8 mouse cellular contexts compared by ENCODE assay signal in the genomic region with DNA sequence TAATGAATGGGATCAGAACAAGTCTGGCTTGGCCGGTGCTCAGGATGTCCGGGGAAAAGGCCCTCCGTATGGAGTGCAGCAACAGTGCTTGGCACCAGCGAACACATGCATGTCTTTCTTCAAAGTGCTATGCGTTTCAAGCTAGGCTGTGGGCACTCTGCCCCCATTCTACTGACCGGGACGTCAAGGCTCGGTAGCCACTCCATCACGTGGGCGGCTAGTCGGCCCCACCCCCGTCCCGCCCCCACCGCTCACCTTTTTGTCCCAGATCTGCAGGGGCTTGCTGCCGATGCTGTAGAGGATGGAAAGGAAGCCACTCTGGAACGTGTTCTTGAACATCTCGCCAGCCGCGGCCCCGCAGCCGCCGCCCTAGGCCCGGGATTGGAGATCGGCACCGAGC. TPM values are rescaled to one million over a fixed set of nuclear protein-coding genes. Genes with fewer than 3 reads are reported as not detected.
DNase-seq lines count a peak whose midpoint lies in the region; ATAC-seq and TF ChIP-seq lines count a peak whose summit lies in the region.

No protein-coding gene starts in this region.

- DNase-seq in heart, adult 9 months (ENCODE audit: low spot score in 2 of 2) = no peak
- peak; percentile 23 for DNase-seq in ES-CJ7 (ENCODE audit: low read depth, low spot score)
- DNase-seq in right cerebral cortex, postnatal 25 days = no peak

- H3K9me3 ChIP-seq in heart, embryonic 13.5 days = no peaks in the 10 kb centered on the region
- no peaks in the 10 kb centered on the region for H3K9me3 ChIP-seq in embryonic facial prominence, embryonic 12.5 days
- no peaks in the 10 kb centered on the region for H3K9me3 ChIP-seq in hindbrain, embryonic 16.5 days (ENCODE audit: control insufficient read depth, low read length)
- no peaks in the 10 kb centered on the region for H3K9me3 ChIP-seq in liver, embryonic 12.5 days (replicated peaks)

- no peaks in the 10 kb centered on the region for H3K36me3 ChIP-seq in heart, embryonic 13.5 days
- H3K36me3 ChIP-seq in embryonic facial prominence, embryonic 12.5 days = no peaks in the 10 kb centered on the region
- no peaks in the 10 kb centered on the region for H3K36me3 ChIP-seq in hindbrain, embryonic 16.5 days (ENCODE audit: control insufficient read depth, insufficient read depth, low read length)
- peaks cover 5% of the 10 kb centered on the region for H3K36me3 ChIP-seq in liver, embryonic 12.5 days

- no peaks in the 10 kb centered on the region for H3K27me3 ChIP-seq in heart, embryonic 13.5 days (replicated peaks)
- H3K27me3 ChIP-seq in embryonic facial prominence, embryonic 12.5 days = no peaks in the 10 kb centered on the region
- H3K27me3 ChIP-seq in hindbrain, embryonic 16.5 days (replicated peaks; ENCODE audit: control insufficient read depth, insufficient read depth, low read length) = no peaks in the 10 kb centered on the region
- no peaks in the 10 kb centered on the region for H3K27me3 ChIP-seq in liver, embryonic 12.5 days (replicated peaks)

- peak; percentile 40 for ATAC-seq in heart, embryonic 13.5 days (ENCODE audit: extremely low read depth, insufficient number of reproducible peaks, low FRiP score, low TSS enrichment)
- no peak for ATAC-seq in embryonic facial prominence, embryonic 12.5 days (ENCODE audit: insufficient number of reproducible peaks, insufficient read depth, low FRiP score, low TSS enrichment)
- peak; percentile 35 for ATAC-seq in hindbrain, embryonic 16.5 days
- peak; percentile 32 for ATAC-seq in liver, embryonic 12.5 days

- H3K4me1 ChIP-seq in heart, embryonic 13.5 days = peaks cover 51% of the 10 kb centered on the region
- peaks cover 31% of the 10 kb centered on the region for H3K4me1 ChIP-seq in embryonic facial prominence, embryonic 12.5 days
- H3K4me1 ChIP-seq in hindbrain, embryonic 16.5 days (ENCODE audit: control insufficient read depth, insufficient read depth, low read depth, low read length) = peaks cover 35% of the 10 kb centered on the region
- H3K4me1 ChIP-seq in liver, embryonic 12.5 days = peaks cover 55% of the 10 kb centered on the region
- H3K4me1 ChIP-seq in olfactory bulb, adult 2 months (ENCODE audit: control insufficient read depth, insufficient read depth, low read length) = peaks cover 18% of the 10 kb centered on the region

- no peak for TF ChIP-seq POLR2A in olfactory bulb, adult 2 months (IDR thresholded peaks at IDR 0.05; ENCODE audit: insufficient read depth, low read depth, low read length)

- peak overlapping the region; percentile 98 for H3K9ac ChIP-seq in heart, embryonic 13.5 days
- H3K9ac ChIP-seq in embryonic facial prominence, embryonic 12.5 days = peak overlapping the region; percentile 91
- peak overlapping the region; percentile 96 for H3K9ac ChIP-seq in hindbrain, embryonic 16.5 days (ENCODE audit: low read depth, low read length)
- peak overlapping the region; percentile 92 for H3K9ac ChIP-seq in liver, embryonic 12.5 days

- H3K4me3 ChIP-seq in heart, embryonic 13.5 days = peak overlapping the region; percentile 95
- H3K4me3 ChIP-seq in embryonic facial prominence, embryonic 12.5 days = peak overlapping the region; percentile 87
- H3K4me3 ChIP-seq in hindbrain, embryonic 16.5 days (ENCODE audit: low read length) = peak overlapping the region; percentile 96
- H3K4me3 ChIP-seq in liver, embryonic 12.5 days = peak overlapping the region; percentile 95
- peak overlapping the region; percentile 80 for H3K4me3 ChIP-seq in olfactory bulb, adult 2 months (ENCODE audit: insufficient read depth, low read depth, low read length)

- under 1% methylated on average over 25 of the region's 25 CpGs for WGBS in heart, embryonic 13.5 days
- under 1% methylated on average over 25 of the region's 25 CpGs for WGBS in embryonic facial prominence, embryonic 12.5 days
- WGBS in hindbrain, embryonic 16.5 days = 0% methylated on average over 24 of the region's 25 CpGs
- 2% methylated on average over 25 of the region's 25 CpGs for WGBS in liver, embryonic 12.5 days (ENCODE audit: insufficient replicate concordance)
- WGBS in olfactory bulb, adult 2 months = under 1% methylated on average over 25 of the region's 25 CpGs

- H3K4me2 ChIP-seq in heart, embryonic 13.5 days = peak overlapping the region; percentile 93
- peak overlapping the region; percentile 89 for H3K4me2 ChIP-seq in embryonic facial prominence, embryonic 12.5 days (replicated peaks)
- peak overlapping the region; percentile 62 for H3K4me2 ChIP-seq in hindbrain, embryonic 16.5 days (ENCODE audit: low read length)
- peak overlapping the region; percentile 96 for H3K4me2 ChIP-seq in liver, embryonic 12.5 days

- TF ChIP-seq CTCF in olfactory bulb, adult 2 months (IDR thresholded peaks at IDR 0.05; ENCODE audit: insufficient read depth, low read depth, low read length) = no peak

- peak overlapping the region; percentile 96 for H3K27ac ChIP-seq in heart, embryonic 13.5 days (replicated peaks)
- peak overlapping the region; percentile 88 for H3K27ac ChIP-seq in embryonic facial prominence, embryonic 12.5 days
- peak overlapping the region; percentile 94 for H3K27ac ChIP-seq in hindbrain, embryonic 16.5 days (ENCODE audit: low read depth, low read length)
- H3K27ac ChIP-seq in liver, embryonic 12.5 days = peak overlapping the region; percentile 90
- peak overlapping the region; percentile 74; the same call in 1 of the 2 replicates for H3K27ac ChIP-seq in olfactory bulb, adult 2 months (ENCODE audit: insufficient read depth, low read depth, low read length)

RNA-seq across cellular contexts. Expression of gene Cfap20, which starts 0.4 kb away (rescaled TPM):
- polyA plus RNA-seq in heart, embryonic 13.5 days (2015; fragmentation: Nextera tagmentation; extraction: Ambion mirVana) = 151 and 167 TPM in 2 replicates
- 148 and 152 TPM in 2 replicates for polyA plus RNA-seq in embryonic facial prominence, embryonic 12.5 days (2016; fragmentation: Nextera tagmentation; extraction: Ambion mirVana)
- polyA plus RNA-seq in hindbrain, embryonic 16.5 days (2015; fragmentation: Nextera tagmentation; extraction: Ambion mirVana) = 121 and 124 TPM in 2 replicates
- polyA plus RNA-seq in liver, embryonic 12.5 days (2016; fragmentation: Nextera tagmentation; extraction: Ambion mirVana) = 44.2 and 45.9 TPM in 2 replicates
- polyA plus RNA-seq in olfactory bulb, adult 2 months (2012; ENCODE audit: insufficient read depth, insufficient read length, low replicate concordance, missing spikeins) = not detected in 2 replicates

RNA-seq across cellular contexts. Expression of gene Csnk2a2, which starts 55.6 kb away (rescaled TPM):
- polyA plus RNA-seq in heart, embryonic 13.5 days (2015; fragmentation: Nextera tagmentation; extraction: Ambion mirVana) = 7.1 TPM in 2 replicates
- polyA plus RNA-seq in embryonic facial prominence, embryonic 12.5 days (2016; fragmentation: Nextera tagmentation; extraction: Ambion mirVana) = 12.2 and 12.9 TPM in 2 replicates
- polyA plus RNA-seq in hindbrain, embryonic 16.5 days (2015; fragmentation: Nextera tagmentation; extraction: Ambion mirVana) = 6.2 and 7.5 TPM in 2 replicates
- 7.2 and 7.3 TPM in 2 replicates for polyA plus RNA-seq in liver, embryonic 12.5 days (2016; fragmentation: Nextera tagmentation; extraction: Ambion mirVana)
- not detected in 2 replicates for polyA plus RNA-seq in olfactory bulb, adult 2 months (2012; ENCODE audit: insufficient read depth, insufficient read length, low replicate concordance, missing spikeins)
